Mouse (Mus musculus): Measurements from ENCODE around the gene Cmtm7. TPM values are rescaled to one million over a fixed set of nuclear protein-coding genes. Genes with fewer than 3 reads are reported as not detected.
"Not testable (repeated sequence)": the region's sequence is repeated elsewhere in the genome, so short reads cannot be mapped to it uniquely, and the experiment has no call there.

Cmtm7 gene
- total RNA-seq, 2 experiments from 2014 or later, result 4.2 to 5.8 TPM

- no peak for DNase-seq
These were observed 18.3 kb downstream of the Cmtm7 start for GRCm38 (mm10) chr9:114763341-114763740.

DNA sequence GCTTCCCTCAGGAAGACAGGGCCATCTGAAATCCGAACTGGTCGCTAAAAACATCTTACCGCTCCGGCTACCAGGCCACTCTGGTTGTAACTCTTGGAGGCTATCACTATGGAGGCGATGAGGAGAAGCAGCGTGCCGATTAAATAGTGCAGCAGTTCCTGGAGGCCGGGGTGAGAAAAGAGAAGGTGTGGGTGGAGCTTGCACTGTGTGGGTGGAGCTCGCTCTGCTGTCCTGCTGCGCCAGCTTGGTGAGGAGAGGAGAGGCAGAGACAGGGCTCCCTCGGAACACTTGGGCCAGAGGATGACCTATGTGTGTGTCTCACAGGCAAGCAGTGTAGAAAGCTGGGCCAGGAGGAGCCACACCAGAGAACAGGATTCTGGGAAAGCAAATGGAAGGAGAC is 19.8 kb downstream of the Cmtm7 start:
- no peak for DNase-seq

- DNase-seq, result no peak
These were observed 21.3 kb downstream of the Cmtm7 start for GRCm38 (mm10) chr9:114760353-114760752.

- DNase-seq, result no peak
These were observed 21.8 kb downstream of the Cmtm7 start for GRCm38 (mm10) chr9:114759886-114760285.

- no peak for DNase-seq
These were observed 22.9 kb downstream of the Cmtm7 start for GRCm38 (mm10) chr9:114758801-114759200.

GRCm38 (mm10) chr9:114758272-114758671 is 23.4 kb downstream of the Cmtm7 start:
- DNase-seq, result no peak

DNA sequence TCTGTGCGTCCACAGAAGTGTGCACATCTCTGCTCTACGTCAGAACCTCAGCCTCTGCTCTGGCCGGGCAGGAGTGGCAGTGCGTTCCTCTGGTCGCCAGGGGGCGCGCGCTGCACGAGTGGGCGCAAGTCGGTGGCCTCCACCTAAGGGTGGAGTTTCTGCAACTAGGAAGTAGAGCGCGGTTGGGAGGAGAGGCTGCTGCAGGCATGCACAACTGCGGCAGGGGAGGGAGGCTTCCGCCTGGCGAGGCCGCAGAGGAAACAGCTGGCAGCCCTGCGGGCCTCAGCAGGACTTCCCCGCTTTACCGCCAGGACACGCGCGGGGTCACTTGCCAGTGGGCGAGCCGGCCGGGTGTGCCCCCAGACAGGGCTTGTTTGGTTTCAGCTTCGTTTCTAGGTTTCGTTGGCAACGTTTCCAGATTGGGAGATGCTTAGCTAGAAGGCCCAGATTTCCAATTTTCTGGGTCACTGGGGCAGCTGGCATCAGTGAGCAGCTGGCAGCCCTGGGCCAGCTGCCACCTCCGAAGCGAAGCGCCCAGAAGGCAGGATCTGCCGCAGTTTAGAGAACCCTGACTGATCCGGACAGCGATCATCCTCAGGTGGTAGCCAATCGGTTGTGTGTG is 28.7 kb downstream of the Cmtm7 start:
- peak; percentile 90 for DNase-seq

- no peak for DNase-seq
These were observed 29.3 kb downstream of the Cmtm7 start for GRCm38 (mm10) chr9:114752311-114752710.

DNA sequence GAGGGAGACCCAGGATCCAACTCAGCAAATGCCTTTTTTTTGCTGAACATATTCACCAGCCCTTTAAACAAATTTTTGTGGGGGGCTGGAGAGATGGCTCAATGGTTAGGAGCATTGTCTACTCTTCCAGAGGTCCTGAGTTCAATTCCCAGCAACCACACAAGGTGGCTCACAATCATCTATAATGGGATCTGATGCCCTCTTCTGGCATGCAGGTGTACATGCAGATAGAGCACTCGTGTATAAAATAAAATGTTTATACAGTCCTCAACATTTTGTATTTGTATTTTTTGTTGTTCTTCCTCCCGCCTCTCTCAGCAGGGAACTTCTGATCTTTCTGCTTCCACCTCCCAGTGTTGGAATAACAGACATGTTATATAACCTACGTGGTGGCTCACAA is 30.1 kb downstream of the Cmtm7 start:
- DNase-seq, result no peak

- DNase-seq, result no peak
These were observed 34.2 kb downstream of the Cmtm7 start for GRCm38 (mm10) chr9:114747466-114747865.

- DNase-seq, result no peak
These were observed 34.6 kb downstream of the Cmtm7 start for GRCm38 (mm10) chr9:114747012-114747411.

GRCm38 (mm10) chr9:114745654-114746053 is 36.0 kb downstream of the Cmtm7 start:
- no peak for DNase-seq

- DNase-seq, result no peak
These were observed 36.5 kb downstream of the Cmtm7 start for GRCm38 (mm10) chr9:114745163-114745562.

DNA sequence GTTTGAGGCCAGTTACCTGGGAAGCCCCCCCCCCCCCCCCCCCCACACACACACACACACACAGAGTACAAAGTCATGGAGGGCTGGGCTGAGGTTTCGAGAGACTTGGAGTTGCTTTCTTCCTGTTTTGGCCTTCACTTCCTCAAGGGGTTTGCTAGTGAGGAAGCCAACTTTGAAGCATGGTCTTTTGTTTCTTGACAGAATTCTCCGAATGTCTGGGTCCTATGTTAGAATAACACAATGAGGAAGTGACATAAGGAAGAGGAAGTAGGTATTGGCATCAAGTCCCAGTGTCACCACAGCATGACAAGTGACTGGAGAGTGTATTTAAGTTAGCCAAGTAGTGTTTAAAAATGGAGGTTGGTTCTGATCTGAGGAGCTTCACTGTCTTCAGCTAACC is 38.9 kb downstream of the Cmtm7 start:
- no peak for DNase-seq

DNA sequence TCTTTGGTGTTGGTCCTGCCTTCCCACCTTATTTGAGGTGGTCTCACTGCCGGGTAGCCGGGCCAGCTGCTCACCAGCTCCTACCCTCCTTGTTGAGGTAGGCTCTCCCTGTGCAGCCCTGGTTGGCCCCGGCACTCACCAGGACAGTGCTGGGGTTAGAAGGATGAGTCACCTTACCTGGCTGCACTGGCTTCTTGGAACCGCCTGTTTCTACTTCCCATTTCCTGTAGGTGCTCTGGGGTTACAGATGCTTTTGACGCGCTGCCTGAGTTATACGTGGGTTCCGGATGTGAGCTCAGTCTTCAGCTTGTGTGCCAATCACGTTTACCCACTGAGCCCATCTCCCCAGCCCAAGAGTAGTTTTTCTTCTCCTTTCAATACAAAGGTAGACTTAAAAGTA is 41.3 kb downstream of the Cmtm7 start:
- DNase-seq, result no peak

DNA sequence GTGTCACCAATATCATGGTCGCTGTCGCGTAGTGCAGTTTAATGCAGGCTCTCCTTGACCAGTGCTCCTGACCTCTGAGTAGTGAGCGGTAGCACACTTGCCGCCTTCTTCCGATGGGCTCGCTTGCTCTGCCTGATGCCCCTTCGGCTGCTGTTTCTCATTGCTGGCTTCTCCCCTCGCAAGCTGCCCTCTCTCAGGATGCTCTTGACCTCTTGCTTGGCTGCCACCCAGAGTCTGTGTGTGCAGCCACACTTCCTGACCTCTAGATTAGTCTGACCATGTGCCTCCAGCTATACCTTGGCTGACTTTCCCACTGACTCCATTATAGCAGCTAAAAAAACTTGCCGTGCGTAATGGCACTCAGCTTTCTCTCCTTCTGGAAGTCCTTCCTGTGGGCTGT is 45.2 kb downstream of the Cmtm7 start:
- DNase-seq, result no peak

DNA sequence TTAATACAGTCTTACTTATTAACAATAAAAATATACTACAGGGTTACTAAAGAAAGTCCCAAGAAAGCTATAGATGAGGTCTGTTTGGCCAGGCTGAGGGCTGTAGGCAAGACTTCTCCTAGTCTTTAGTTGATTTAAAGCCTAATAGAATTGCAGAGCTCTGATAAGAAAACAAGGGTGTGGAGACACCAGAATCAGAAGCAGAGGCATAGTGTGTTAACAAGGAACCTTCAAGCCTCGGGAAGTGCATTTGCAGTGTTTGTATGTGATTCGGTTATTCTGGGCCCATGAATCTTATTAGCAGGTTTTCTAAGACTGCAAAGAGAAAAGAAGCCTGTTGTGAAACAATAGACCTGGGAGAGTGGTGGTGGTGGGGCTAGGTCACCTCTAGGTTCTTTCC is 48.4 kb downstream of the Cmtm7 start:
- DNase-seq, result no peak

GRCm38 (mm10) chr9:114731871-114732682 is 49.6 kb downstream of the Cmtm7 start:
- no peak for DNase-seq

- peak; percentile 96 for DNase-seq
These were observed 50.5 kb downstream of the Cmtm7 start, which contains the start of gene Cmtm6 for GRCm38 (mm10) chr9:114731011-114731755. TSS of gene Cmtm6 (plus strand) at chr9:114731116.

DNA sequence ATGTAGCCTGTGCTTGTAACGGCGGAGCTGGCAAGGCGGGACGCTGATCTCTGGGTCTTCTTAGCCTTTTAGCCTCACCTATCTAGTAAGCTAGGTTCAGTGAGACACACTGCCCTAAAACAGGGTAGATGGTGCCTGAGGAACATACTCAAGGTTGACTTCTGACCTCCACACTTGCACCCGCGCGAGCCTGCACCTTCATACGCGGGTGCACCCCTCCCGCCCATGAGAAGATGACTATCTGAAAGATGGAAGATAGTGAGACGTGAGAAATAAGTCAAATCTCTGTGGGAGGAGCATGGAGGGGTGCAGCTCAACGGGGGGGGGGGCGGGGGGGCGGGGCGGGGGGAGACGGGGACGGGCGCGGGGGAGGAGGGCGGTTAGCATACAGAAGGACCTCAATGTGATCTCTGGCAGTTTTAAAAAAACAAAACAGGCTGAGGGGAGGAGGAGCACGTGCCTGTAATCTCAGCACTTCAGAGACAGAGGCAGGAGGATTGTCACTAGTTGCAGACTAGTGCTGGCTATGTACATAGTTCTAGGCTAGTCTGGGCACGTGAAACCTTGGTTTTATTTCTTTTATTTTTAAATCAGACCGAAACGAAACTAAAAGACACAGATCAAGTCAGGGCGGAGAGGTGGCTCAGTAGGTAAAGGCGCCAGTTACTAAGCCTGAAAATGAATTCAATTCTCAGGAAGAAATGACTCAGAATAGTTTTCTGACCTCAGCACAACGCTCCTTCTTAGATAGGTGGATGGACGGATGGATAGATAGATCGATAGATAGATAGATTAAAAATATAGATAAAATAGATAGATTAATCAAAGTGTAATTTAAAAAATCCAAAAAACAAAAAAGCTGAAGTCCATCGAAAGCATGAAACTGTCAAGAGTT is 51.5 kb downstream of the Cmtm7 start:
- DNase-seq, result no peak

- not testable (repeated sequence) for DNase-seq
These were observed 53.2 kb downstream of the Cmtm7 start for GRCm38 (mm10) chr9:114728432-114728831.

DNA sequence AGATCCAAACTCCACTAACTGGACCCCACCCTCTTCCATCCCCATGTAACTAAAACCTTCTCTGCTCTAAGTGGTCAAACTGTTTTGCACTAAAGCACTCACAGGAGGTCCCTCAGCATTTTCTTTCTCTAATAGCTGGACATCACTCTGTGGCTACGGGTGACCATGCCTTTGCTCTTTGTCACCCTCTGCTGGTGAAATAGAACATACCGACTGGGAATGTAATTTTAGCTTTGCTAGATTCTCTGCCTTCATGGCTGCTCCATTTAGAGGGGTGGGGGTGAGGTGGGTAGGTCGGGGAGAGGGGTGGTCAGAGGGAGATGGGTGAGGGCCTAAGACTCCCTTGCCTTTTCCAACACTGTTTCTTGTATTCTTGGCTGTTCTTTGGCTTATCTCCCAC is 54.3 kb downstream of the Cmtm7 start:
- no peak for DNase-seq
